Mouse (Mus musculus): Measurements from ENCODE around the gene Mnat1. TPM values are rescaled to one million over a fixed set of nuclear protein-coding genes. Genes with fewer than 3 reads are reported as not detected.

The Mnat1 gene
- total and polyA plus RNA-seq, 3 experiments = 39.4 to 69.0 (median 64.2) TPM

DNA sequence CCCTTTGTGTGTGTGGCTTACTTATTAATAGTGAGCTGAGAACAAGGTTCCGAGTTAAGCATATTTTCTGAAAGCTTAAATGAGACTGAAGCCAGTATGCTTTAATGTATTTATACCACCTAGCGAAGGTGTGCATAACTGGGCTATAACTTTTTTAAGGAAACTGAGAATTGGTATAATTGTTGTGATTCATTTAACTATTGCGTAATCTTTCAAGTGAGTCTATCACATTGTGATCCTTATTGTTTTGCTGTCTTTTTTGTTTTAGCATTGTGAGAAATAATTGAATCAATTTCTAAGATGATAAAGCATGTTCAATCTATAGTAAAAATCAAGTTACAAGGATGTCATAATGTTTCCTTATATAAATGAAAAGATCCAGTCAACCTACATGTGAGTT is 104.9 kb downstream of the Mnat1 start:
- dilution Hi-C loops (cut with MboI; ENCODE audit: extremely low pct_ligation_motif_present, extremely low pct_unique_long_range_greater_than_20kb, low sequenced_read_pairs) (no loop called here), in situ Hi-C loops (cut with MboI; ENCODE audit: low pct_ligation_motif_present, low pct_unique_long_range_greater_than_20kb, low sequenced_read_pairs) (no loop called here)
- Histone ChIP-seq H3K4me3 (replicated peaks in 1 of 3; ENCODE audit: low read depth in 2 of 3, low read length in 2 of 3, poor library complexity in 1 of 3) (no peak overlapping the region), H3K9ac (ENCODE audit: insufficient read depth, low read depth) (no peak overlapping the region), H3K27ac (ENCODE audit: insufficient read depth, low read depth) (no peak overlapping the region), H3K27me3 (replicated peaks) (no peaks in the 10 kb centered on the region), H3K4me1 (ENCODE audit: control insufficient read depth in 1 of 2, insufficient read depth in 2 of 2) (peaks cover 2 to 14% of the 10 kb centered on the region in 2 experiments; a peak in 2 of 4 replicates), H3K9me3 (replicated peaks; ENCODE audit: low read length) (peaks cover 3% of the 10 kb centered on the region), H3K4me2 (ENCODE audit: insufficient read depth, low read depth, poor library complexity, severe bottlenecking) (no peak overlapping the region), H3K36me3 (replicated peaks in 1 of 2; ENCODE audit: control insufficient read depth in 1 of 2, insufficient read depth in 1 of 2, low read length in 1 of 2) (peaks cover 3 to 23% of the 10 kb centered on the region in 2 experiments), H3K79me2 (replicated peaks; ENCODE audit: control insufficient read depth, extremely low read depth, insufficient read depth, poor library complexity, severe bottlenecking) (peaks cover 3% of the 10 kb centered on the region; the same call in 1 of the 2 replicates)
- no peak for DNase-seq (ENCODE audit: extremely low read depth)
- TF ChIP-seq GABPA (IDR thresholded peaks at IDR 0.05; ENCODE audit: insufficient replicate concordance, low read depth, low read length) (no peak), PAX5 (IDR thresholded peaks at IDR 0.05; ENCODE audit: low read length) (no peak), SIN3A (IDR thresholded peaks at IDR 0.05; ENCODE audit: low read length) (no peak), ZC3H11A (IDR thresholded peaks at IDR 0.05; ENCODE audit: low read depth, low read length) (no peak), USF2 (conservative IDR thresholded peaks at IDR 0.05; ENCODE audit: low read depth, low read length) (no peak), IRF4 (IDR thresholded peaks at IDR 0.05; ENCODE audit: low read depth, low read length) (no peak), MXI1 (IDR thresholded peaks at IDR 0.05; ENCODE audit: low read depth, low read length) (no peak), TCF12 (IDR thresholded peaks at IDR 0.05; ENCODE audit: low read depth, low read length) (no peak), JUN (IDR thresholded peaks at IDR 0.05; ENCODE audit: insufficient read depth, low read depth, low read length) (no peak), EP300 (IDR thresholded peaks at IDR 0.05; ENCODE audit: low read length) (no peak), MAFK (IDR thresholded peaks at IDR 0.05; ENCODE audit: insufficient replicate concordance, low read length) (no peak), NELFE (IDR thresholded peaks at IDR 0.05; ENCODE audit: low read depth, low read length) (no peak), CHD2 (IDR thresholded peaks at IDR 0.05; ENCODE audit: low read length) (no peak), HCFC1 (IDR thresholded peaks at IDR 0.05; ENCODE audit: low read depth, low read length) (no peak), MYC (IDR thresholded peaks at IDR 0.05; ENCODE audit: low read depth, low read length) (no peak), ZMIZ1 (IDR thresholded peaks at IDR 0.05; ENCODE audit: low read depth, low read length) (no peak), KAT2A (IDR thresholded peaks at IDR 0.05; ENCODE audit: insufficient replicate concordance, low read length) (no peak)

DNA sequence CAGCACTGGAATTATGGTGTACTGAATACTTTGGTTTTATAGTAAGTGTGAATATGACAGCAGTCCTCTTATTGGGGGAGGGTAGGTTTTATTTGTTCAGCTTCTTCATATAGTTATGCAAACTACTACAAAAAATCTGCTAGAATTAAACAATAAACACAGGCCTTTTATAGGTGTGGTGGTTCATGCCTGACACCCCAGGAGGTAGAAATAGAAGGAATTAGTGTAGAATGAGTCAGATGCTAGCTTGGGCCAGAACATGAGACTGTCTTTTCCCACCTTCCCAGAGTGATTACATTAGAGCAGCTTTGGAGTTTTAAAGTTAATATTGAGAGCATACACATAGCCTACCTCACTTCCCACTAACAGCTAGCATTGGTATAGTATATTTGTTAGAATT is 106.7 kb downstream of the Mnat1 start:
- no peak overlapping the region for H3K27ac ChIP-seq (ENCODE audit: insufficient read depth, low read depth)

More for the DNA sequence above, 106.7 kb downstream of the Mnat1 start:
- peak overlapping the region; percentile 57; the same call in 1 of the 2 replicates for H3K4me2 ChIP-seq (ENCODE audit: insufficient read depth, low read depth, poor library complexity, severe bottlenecking)
- in situ Hi-C loops (cut with MboI; ENCODE audit: low pct_ligation_motif_present, low pct_unique_long_range_greater_than_20kb, low sequenced_read_pairs) = no loop called here
- no peak for TF ChIP-seq CHD1 (IDR thresholded peaks at IDR 0.05; ENCODE audit: low read depth, low read length)
- TF ChIP-seq TBP (conservative IDR thresholded peaks at IDR 0.05; ENCODE audit: low read depth, low read length) = no peak
- no peak for TF ChIP-seq NRF1 (IDR thresholded peaks at IDR 0.05; ENCODE audit: low read depth, low read length)
- TF ChIP-seq PAX5 (IDR thresholded peaks at IDR 0.05; ENCODE audit: low read length) = no peak
- TF ChIP-seq MYC (IDR thresholded peaks at IDR 0.05; ENCODE audit: low read depth, low read length) = no peak
- DNase-seq (ENCODE audit: extremely low read depth) = no peak
- H3K27me3 ChIP-seq (replicated peaks) = no peaks in the 10 kb centered on the region
- dilution Hi-C loops (cut with MboI; ENCODE audit: extremely low pct_ligation_motif_present, extremely low pct_unique_long_range_greater_than_20kb, low sequenced_read_pairs) = no loop called here
- H3K4me3 ChIP-seq (replicated peaks in 1 of 3; ENCODE audit: low read depth in 2 of 3, low read length in 2 of 3, poor library complexity in 1 of 3) = no peak overlapping the region
- H3K4me1 ChIP-seq (ENCODE audit: control insufficient read depth in 1 of 2, insufficient read depth in 2 of 2) = peaks cover 2 to 21% of the 10 kb centered on the region in 2 experiments; a peak in 2 of 4 replicates
- peaks cover 3% of the 10 kb centered on the region; the same call in 1 of the 2 replicates for H3K79me2 ChIP-seq (replicated peaks; ENCODE audit: control insufficient read depth, extremely low read depth, insufficient read depth, poor library complexity, severe bottlenecking)
- peak overlapping the region; percentile 13; the same call in 1 of the 2 replicates for H3K9ac ChIP-seq (ENCODE audit: insufficient read depth, low read depth)
- peaks cover 3% of the 10 kb centered on the region for H3K9me3 ChIP-seq (replicated peaks; ENCODE audit: low read length)
- peaks cover 3 to 16% of the 10 kb centered on the region in 2 experiments for H3K36me3 ChIP-seq (replicated peaks in 1 of 2; ENCODE audit: control insufficient read depth in 1 of 2, insufficient read depth in 1 of 2, low read length in 1 of 2)
